Mouse (Mus musculus): ENCODE results near the gene Ssr3. TPM values are rescaled to one million over a fixed set of nuclear protein-coding genes. Genes with fewer than 3 reads are reported as not detected.

The Ssr3 gene
- polyA plus RNA-seq, 1 experiment from 2014 or later = 277 TPM

- Histone ChIP-seq H3K4me3 (ENCODE audit: low read depth, low read length) (no peak overlapping the region), H3K9ac (ENCODE audit: low read length) (no peak overlapping the region), H3K27me3 (replicated peaks; ENCODE audit: control insufficient read depth, insufficient read depth, low read length) (no peaks in the 10 kb centered on the region), H3K27ac (ENCODE audit: low read depth) (no peak overlapping the region), H3K4me1 (replicated peaks; ENCODE audit: control insufficient read depth, insufficient read depth, low read length) (no peaks in the 10 kb centered on the region), H3K4me2 (ENCODE audit: low read length) (no peak overlapping the region), H3K36me3 (ENCODE audit: control insufficient read depth, insufficient read depth, low read length) (no peaks in the 10 kb centered on the region), H3K9me3 (ENCODE audit: control insufficient read depth, low read length) (no peaks in the 10 kb centered on the region)
- 50% methylated on average over 4 of the region's 4 CpGs for WGBS
- 0 out of 2 replicates have a peak, but pooled peaks have one; percentile 62 for ATAC-seq (replicated peaks; ENCODE audit: low FRiP score, low TSS enrichment, low read depth)
- DNase-seq (ENCODE audit: low spot score) = no peak
These were observed 39.9 kb downstream of the Ssr3 start for GRCm38 (mm10) chr3:65352278-65353127.

GRCm38 (mm10) chr3:65346176-65346575, 46.2 kb downstream of the Ssr3 start:
- H3K4me3 ChIP-seq (ENCODE audit: low read depth, low read length) = no peak overlapping the region
- H3K27me3 ChIP-seq (replicated peaks; ENCODE audit: control insufficient read depth, insufficient read depth, low read length) = no peaks in the 10 kb centered on the region
- no peak overlapping the region for H3K27ac ChIP-seq (ENCODE audit: low read depth)
- H3K9ac ChIP-seq (ENCODE audit: low read length) = no peak overlapping the region
- DNase-seq (ENCODE audit: low spot score) (no peak), ATAC-seq (replicated peaks; ENCODE audit: low FRiP score, low TSS enrichment, low read depth) (no peak)
- no peak overlapping the region for H3K4me2 ChIP-seq (ENCODE audit: low read length)
- H3K9me3 ChIP-seq (ENCODE audit: control insufficient read depth, low read length) = no peaks in the 10 kb centered on the region
- H3K4me1 ChIP-seq (replicated peaks; ENCODE audit: control insufficient read depth, insufficient read depth, low read length) = no peaks in the 10 kb centered on the region
- 94% methylated on average over 1 of the region's 1 CpGs for WGBS
- H3K36me3 ChIP-seq (ENCODE audit: control insufficient read depth, insufficient read depth, low read length) = no peaks in the 10 kb centered on the region

- WGBS = 71% methylated on average over 5 of the region's 5 CpGs
These were observed 52.1 kb downstream of the Ssr3 start for GRCm38 (mm10) chr3:65340173-65340951.

GRCm38 (mm10) chr3:65337835-65338464, 54.5 kb downstream of the Ssr3 start:
- no peaks in the 10 kb centered on the region for H3K27me3 ChIP-seq (replicated peaks; ENCODE audit: control insufficient read depth, insufficient read depth, low read length)
- no peak overlapping the region for H3K27ac ChIP-seq (ENCODE audit: low read depth)
- no peaks in the 10 kb centered on the region for H3K4me1 ChIP-seq (replicated peaks; ENCODE audit: control insufficient read depth, insufficient read depth, low read length)
- H3K4me2 ChIP-seq (ENCODE audit: low read length) = no peak overlapping the region
- DNase-seq (ENCODE audit: low spot score) (no peak), ATAC-seq (replicated peaks; ENCODE audit: low FRiP score, low TSS enrichment, low read depth) (peak; percentile 53)
- 49% methylated on average over 10 of the region's 10 CpGs for WGBS
- no peak overlapping the region for H3K9ac ChIP-seq (ENCODE audit: low read length)
- no peaks in the 10 kb centered on the region for H3K9me3 ChIP-seq (ENCODE audit: control insufficient read depth, low read length)
- H3K4me3 ChIP-seq (ENCODE audit: low read depth, low read length) = no peak overlapping the region
- H3K36me3 ChIP-seq (ENCODE audit: control insufficient read depth, insufficient read depth, low read length) = no peaks in the 10 kb centered on the region

More at GRCm38 (mm10) chr3:65340173-65340951, 52.1 kb downstream of the Ssr3 start:
- H3K36me3 ChIP-seq (ENCODE audit: control insufficient read depth, insufficient read depth, low read length) = no peaks in the 10 kb centered on the region
- no peak overlapping the region for H3K4me2 ChIP-seq (ENCODE audit: low read length)
- no peak overlapping the region for H3K4me3 ChIP-seq (ENCODE audit: low read depth, low read length)
- no peak for DNase-seq (ENCODE audit: low spot score)
- H3K27ac ChIP-seq (ENCODE audit: low read depth) = no peak overlapping the region
- no peaks in the 10 kb centered on the region for H3K4me1 ChIP-seq (replicated peaks; ENCODE audit: control insufficient read depth, insufficient read depth, low read length)
- no peaks in the 10 kb centered on the region for H3K27me3 ChIP-seq (replicated peaks; ENCODE audit: control insufficient read depth, insufficient read depth, low read length)
- H3K9me3 ChIP-seq (ENCODE audit: control insufficient read depth, low read length) = no peaks in the 10 kb centered on the region
- ATAC-seq (replicated peaks; ENCODE audit: low FRiP score, low TSS enrichment, low read depth) = no peak
- no peak overlapping the region for H3K9ac ChIP-seq (ENCODE audit: low read length)

Other genes with a start within 250 kb of the Ssr3 start
- gene Tiparp, start 135.8 kb upstream of the Ssr3 start, polyA plus RNA-seq (2014; fragmentation: Nextera tagmentation; extraction: Ambion mirVana) = 46.1 and 49.5 TPM in 2 replicates

Data from intestine, embryonic 14.5 days (tissue).